Mouse (Mus musculus) myocyte (in vitro differentiated cells): ENCODE results near the gene Map3k19.

Experiments used
- CEBPB ChIP-seq: IDR thresholded peaks from 2 replicates; pipeline ENCODE4 v1.6.1; 2011; ENCODE audit warnings: mild to moderate bottlenecking, moderate library complexity; ENCODE audit not compliant: poor library complexity, insufficient read depth, severe bottlenecking
- E2F4 ChIP-seq: IDR thresholded peaks from one replicate; pipeline ENCODE4 v1.6.1; 2011; ENCODE audit warnings: mild to moderate bottlenecking, control low read depth, moderate library complexity; ENCODE audit not compliant: insufficient read depth
- MAX ChIP-seq: IDR thresholded peaks from one replicate; pipeline ENCODE4 v1.6.1; 2011; ENCODE audit warnings: low read depth, mild to moderate bottlenecking, control low read depth
- MYOD1 ChIP-seq, 3 experiments: IDR thresholded peaks; one replicate each; pipeline ENCODE4 v1.6.1; 2011; ENCODE audit warnings: control low read depth in 2 of 3, low read depth in 2 of 3, mild to moderate bottlenecking in 2 of 3, moderate library complexity in 1 of 3; ENCODE audit not compliant: insufficient read length in 2 of 3, control insufficient read depth in 1 of 3
- MYOG ChIP-seq, 3 experiments: IDR thresholded peaks; one replicate each; pipeline ENCODE4 v1.6.1; 2011; ENCODE audit warnings: control low read depth in 2 of 3, low read depth in 2 of 3, mild to moderate bottlenecking in 2 of 3; ENCODE audit not compliant: insufficient read length in 2 of 3, control insufficient read depth in 1 of 3, insufficient read depth in 1 of 3
- POLR2A ChIP-seq: IDR thresholded peaks from one replicate; pipeline ENCODE4 v1.6.1; 2011; ENCODE audit warnings: low read depth, mild to moderate bottlenecking, control low read depth, moderate library complexity; ENCODE audit not compliant: insufficient read length
- POLR2AphosphoS2 ChIP-seq: IDR thresholded peaks from one replicate; pipeline ENCODE4 v1.6.1; 2011; ENCODE audit warnings: low read depth, control low read depth; ENCODE audit not compliant: insufficient read length
- SRF ChIP-seq: IDR thresholded peaks from one replicate; pipeline ENCODE4 v1.6.1; 2011; ENCODE audit warnings: low read depth; ENCODE audit not compliant: control insufficient read depth, insufficient read length
- TCF12 ChIP-seq: IDR thresholded peaks from one replicate; pipeline ENCODE4 v1.6.1; 2011; ENCODE audit warnings: mild to moderate bottlenecking, control low read depth; ENCODE audit not compliant: poor library complexity, insufficient read depth, severe bottlenecking
- USF1 ChIP-seq: IDR thresholded peaks from one replicate; pipeline ENCODE4 v1.6.1; 2011; ENCODE audit warnings: low read depth, mild to moderate bottlenecking, control low read depth, moderate library complexity

DNA sequence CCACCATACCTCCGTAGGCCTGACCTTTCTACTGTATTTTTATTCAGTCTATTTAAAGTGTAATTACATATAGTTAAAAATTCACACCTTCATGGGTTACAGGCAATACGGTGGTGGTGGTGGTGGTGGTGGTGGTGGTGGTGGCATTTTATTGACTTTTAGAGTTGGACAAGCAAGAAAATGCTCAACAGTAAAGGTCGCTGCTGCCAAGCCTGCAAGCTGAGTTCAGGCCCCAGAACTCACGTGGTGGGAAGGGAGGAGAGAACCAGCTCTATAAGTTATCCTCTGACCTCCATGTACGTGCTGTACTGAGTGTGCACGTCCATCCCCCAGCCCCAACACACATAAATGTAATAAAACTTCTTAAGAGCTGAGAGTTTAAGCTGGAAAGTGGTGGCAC lies 38.5 kb downstream of the Map3k19 start:
- TF ChIP-seq E2F4 (no peak), USF1 (no peak), POLR2A (no peak), POLR2AphosphoS2 (no peak), TCF12 (no peak), CEBPB (no peak), MYOG (IDR thresholded peaks at IDR 0.05; ENCODE audit: control insufficient read depth in 1 of 3, insufficient read depth in 1 of 3, insufficient read length in 2 of 3, low read depth in 2 of 3) (no peak), SRF (no peak), MAX (no peak), MYOD1 (IDR thresholded peaks at IDR 0.05; ENCODE audit: control insufficient read depth in 1 of 3, insufficient read length in 2 of 3, low read depth in 2 of 3) (no peak)
